ENCODE assay signal across 9 mouse cellular contexts in the genomic region with DNA sequence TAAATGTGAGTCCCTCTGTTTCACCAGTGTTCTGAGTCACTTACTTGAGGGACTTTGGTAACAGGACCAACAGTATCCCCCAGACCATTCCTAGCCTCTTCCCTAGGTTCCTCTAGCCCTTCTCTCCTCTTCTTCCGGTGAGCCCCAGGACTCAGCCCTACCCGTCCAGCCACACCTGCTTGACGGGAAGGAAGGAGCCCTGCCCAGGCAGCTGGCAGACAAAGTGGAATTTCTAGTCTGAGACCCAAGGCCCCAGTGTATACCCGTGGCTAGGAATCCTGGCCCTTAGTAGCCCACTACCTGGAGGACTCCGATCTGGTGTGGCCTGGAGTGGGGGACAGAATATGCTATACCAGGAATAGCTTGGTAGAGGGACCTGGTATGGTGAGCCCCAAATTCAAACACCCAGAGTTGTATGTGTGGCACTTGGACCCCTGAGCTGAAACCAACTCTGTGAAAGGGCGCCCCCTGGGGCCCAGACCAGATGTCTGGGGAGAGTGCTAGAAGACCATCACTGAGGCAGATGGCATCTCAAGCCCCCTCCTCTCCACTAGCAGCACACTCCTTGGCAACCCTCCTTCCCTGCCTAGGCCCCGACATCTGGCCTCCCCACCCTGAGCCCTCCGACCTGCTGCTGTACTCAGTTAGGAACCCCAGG. TPM values are rescaled to one million over a fixed set of nuclear protein-coding genes. Genes with fewer than 3 reads are reported as not detected.
DNase-seq lines count a peak whose midpoint lies in the region; ATAC-seq and TF ChIP-seq lines count a peak whose summit lies in the region.
"Had no signal": no experiment of that assay in that cellular context is flagged by ENCODE, and none has a peak within 500 bp of the region (broad histone marks: within the 10 kb centered on the region; RNA-seq: fewer than 3 reads in every experiment).

No protein-coding gene starts in this region.

- intact Hi-C loops in left cerebral cortex, postnatal 4 days (cut with DNase I), result no loop called here
- intact Hi-C loops in left cerebral cortex, postnatal 14 days (cut with DNase I), result no loop called here

- no peaks in the 10 kb centered on the region for H3K4me1 ChIP-seq in bone marrow, adult 2 months (ENCODE audit: control insufficient read depth, insufficient read depth, low read length)
- H3K4me1 ChIP-seq in intestine, postnatal 0 days (replicated peaks; ENCODE audit: control insufficient read depth, insufficient read depth, low read length), result no peaks in the 10 kb centered on the region
- H3K4me1 ChIP-seq in olfactory bulb, adult 2 months (ENCODE audit: control insufficient read depth, insufficient read depth, low read length), result no peaks in the 10 kb centered on the region

- WGBS in bone marrow, adult 2 months, result 76% methylated on average over 8 of the region's 8 CpGs
- WGBS in intestine, postnatal 0 days, result 57% methylated on average over 8 of the region's 8 CpGs
- WGBS in olfactory bulb, adult 2 months, result 88% methylated on average over 8 of the region's 8 CpGs

- peak; percentile 54 for ATAC-seq in intestine, postnatal 0 days

- H3K27me3 ChIP-seq in intestine, postnatal 0 days (replicated peaks; ENCODE audit: control insufficient read depth, insufficient read depth, low read length), result no peaks in the 10 kb centered on the region

- H3K9me3 ChIP-seq in intestine, postnatal 0 days (ENCODE audit: control insufficient read depth), result no peaks in the 10 kb centered on the region

- no peak overlapping the region for H3K9ac ChIP-seq in intestine, postnatal 0 days (ENCODE audit: low read depth, low read length)

- H3K27ac ChIP-seq in bone marrow, adult 2 months (ENCODE audit: control insufficient read depth, insufficient read depth, low read depth, low read length, poor library complexity), result no peak overlapping the region
- no peak overlapping the region for H3K27ac ChIP-seq in intestine, postnatal 0 days (ENCODE audit: low read depth, low read length)
- no peak overlapping the region for H3K27ac ChIP-seq in olfactory bulb, adult 2 months (ENCODE audit: insufficient read depth, low read depth, low read length)
- H3K27ac ChIP-seq: macrophage had no signal

- H3K4me3 ChIP-seq in bone marrow, adult 2 months (replicated peaks; ENCODE audit: control insufficient read depth, low read depth, low read length), result no peak overlapping the region
- no peak overlapping the region for H3K4me3 ChIP-seq in intestine, postnatal 0 days (ENCODE audit: low read depth, low read length)
- no peak overlapping the region for H3K4me3 ChIP-seq in olfactory bulb, adult 2 months (ENCODE audit: insufficient read depth, low read depth, low read length)

- peak; percentile 44; the same call in 1 of the 2 replicates for TF ChIP-seq CTCF in bone marrow, adult 2 months (IDR thresholded peaks at IDR 0.05; ENCODE audit: control insufficient read depth, insufficient read depth, low read length)
- peak; percentile 57 for TF ChIP-seq CTCF in intestine, postnatal 0 days (IDR thresholded peaks at IDR 0.05; ENCODE audit: low read depth)
- 0 out of 2 replicates have a peak, but pooled peaks have one; percentile 6 for TF ChIP-seq CTCF in olfactory bulb, adult 2 months (IDR thresholded peaks at IDR 0.05; ENCODE audit: insufficient read depth, low read depth, low read length)

- H3K4me2 ChIP-seq in intestine, postnatal 0 days (replicated peaks; ENCODE audit: low read depth), result no peak overlapping the region

- no peaks in the 10 kb centered on the region for H3K36me3 ChIP-seq in intestine, postnatal 0 days (ENCODE audit: control insufficient read depth, insufficient read depth)

- no peak for TF ChIP-seq POLR2A in bone marrow, adult 2 months (IDR thresholded peaks at IDR 0.05; ENCODE audit: borderline replicate concordance, control insufficient read depth, low read depth, low read length)
- TF ChIP-seq POLR2A in olfactory bulb, adult 2 months (IDR thresholded peaks at IDR 0.05; ENCODE audit: insufficient read depth, low read depth, low read length), result no peak

- DNase-seq in left cerebral cortex, postnatal 4 days, result peak; percentile 41
- DNase-seq in left cerebral cortex, postnatal 14 days (ENCODE audit: low spot score in 2 of 2), result no peak
- no peak for DNase-seq in MN1 (ENCODE audit: low spot score)
- DNase-seq in gastrocnemius, postnatal 10 days, result no peak
- DNase-seq: heart, adult 18-20 months had no signal

RNA-seq across cellular contexts. Expression of gene Ttc39a, which starts 13.8 kb away (rescaled TPM):
- 1 to 10 TPM; 1.4 to 1.6 TPM for total RNA-seq in left cerebral cortex, postnatal 4 days (2021)
- 1 to 10 TPM; 1.2 to 2.0 TPM for total RNA-seq in left cerebral cortex, postnatal 14 days (2021)
- 3.4 and 4.0 TPM in 2 replicates for polyA plus RNA-seq in bone marrow, adult 2 months (2011; ENCODE audit: insufficient read depth, insufficient read length, low replicate concordance, missing spikeins)
- 6.3 and 7.5 TPM in 2 replicates for polyA plus RNA-seq in intestine, postnatal 0 days (2015; fragmentation: Nextera tagmentation; extraction: Ambion mirVana)
- not detected in 2 replicates for polyA plus RNA-seq in olfactory bulb, adult 2 months (2012; ENCODE audit: insufficient read depth, insufficient read length, low replicate concordance, missing spikeins)
- under 1 TPM; 0.66 to 0.81 TPM for total RNA-seq in gastrocnemius, postnatal 10 days (2021)

Comparison
In these comparisons a context has a peak if more than half of its experiments do, and no peak if none do; other contexts are left out.
1. CTCF ChIP-seq: peak in every context shown above with its lines; median percentile 57 in intestine, postnatal 0 days; 44 in bone marrow, adult 2 months; 6 in olfactory bulb, adult 2 months.